Mouse (Mus musculus) hindlimb bud, embryonic 11.5 days (tissue): Measurements from ENCODE around the gene Sort1.
"Not testable (repeated sequence)": the region's sequence is repeated elsewhere in the genome, so short reads cannot be mapped to it uniquely, and the experiment has no call there.

ENCODE experiments used
- DNase-seq: peaks from one replicate; pipeline ENCODE4 v3.0.0-alpha.2; 2012; ENCODE audit warnings: low read depth, low spot score; ENCODE audit errors: extremely low spot score

The Sort1 gene

DNA sequence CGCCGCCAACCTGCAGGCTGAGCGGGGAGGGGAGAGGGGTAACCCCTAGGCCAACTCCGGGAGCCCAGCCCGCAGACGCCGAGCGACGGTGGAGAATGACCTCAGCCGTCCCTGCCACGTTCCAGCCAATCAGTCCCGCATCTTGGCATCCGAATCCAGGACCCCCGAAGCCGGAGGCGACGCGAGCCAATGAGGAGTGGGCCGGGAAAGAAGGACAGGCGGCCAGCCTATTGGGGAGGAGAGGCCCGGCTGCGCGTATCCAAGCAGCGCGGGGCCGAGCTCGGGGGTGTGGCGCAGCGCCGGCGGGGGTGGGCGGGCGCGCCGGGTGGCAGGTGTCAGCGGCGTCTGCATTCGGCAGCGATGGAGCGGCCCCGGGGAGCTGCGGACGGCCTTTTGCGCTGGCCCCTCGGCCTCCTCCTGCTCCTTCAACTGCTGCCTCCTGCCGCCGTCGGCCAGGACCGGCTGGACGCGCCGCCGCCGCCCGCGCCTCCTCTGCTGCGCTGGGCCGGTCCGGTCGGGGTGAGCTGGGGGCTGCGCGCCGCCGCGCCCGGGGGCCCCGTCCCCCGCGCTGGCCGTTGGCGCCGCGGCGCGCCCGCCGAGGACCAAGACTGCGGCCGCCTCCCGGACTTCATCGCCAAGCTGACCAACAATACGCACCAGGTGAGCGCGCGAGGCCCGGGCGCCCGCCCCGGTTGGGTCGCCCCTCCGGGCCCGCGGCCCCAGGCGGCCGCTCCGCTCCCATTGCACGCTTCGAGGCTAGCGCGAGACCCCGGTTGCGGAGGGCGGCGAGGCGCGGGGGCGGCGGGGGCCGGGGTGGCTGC lies at the start of gene Sort1:
Gene Sort1, plus strand, starts transcription at position 302 of the 821 bp plus-strand sequence.
- peak; percentile 79 for DNase-seq

GRCm38 (mm10) chr3:108237474-108238102 lies 46.3 kb upstream of the Sort1 start:
- not testable (repeated sequence) for DNase-seq

DNA sequence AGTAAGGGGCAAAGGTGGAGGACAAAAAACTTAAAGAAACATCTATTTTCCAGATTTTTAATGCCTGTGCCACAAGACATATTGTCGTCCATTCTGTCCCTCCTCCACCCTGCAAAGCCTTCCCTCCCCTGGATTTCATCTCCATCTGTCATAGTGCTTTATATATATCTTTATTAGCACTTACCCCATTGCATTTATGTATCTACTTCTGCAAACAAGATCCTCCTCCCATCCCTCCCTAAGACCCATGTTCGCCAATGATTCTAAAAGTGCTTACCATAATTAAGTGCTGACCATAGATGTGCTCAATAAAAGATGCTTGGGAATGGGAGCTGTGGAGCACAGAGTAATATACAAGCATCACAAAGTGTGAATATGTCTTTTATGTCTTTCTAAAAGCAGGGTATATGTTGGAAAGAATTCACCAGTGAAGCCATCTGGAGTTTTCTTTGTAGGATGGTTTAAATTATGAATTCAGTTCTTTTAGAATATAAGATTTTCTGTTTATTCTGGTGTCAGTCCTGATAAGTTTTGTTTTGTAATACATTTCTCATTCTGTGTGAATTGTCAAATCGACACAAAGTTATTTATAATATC lies 42.5 kb upstream of the Sort1 start:
- no peak for DNase-seq

DNA sequence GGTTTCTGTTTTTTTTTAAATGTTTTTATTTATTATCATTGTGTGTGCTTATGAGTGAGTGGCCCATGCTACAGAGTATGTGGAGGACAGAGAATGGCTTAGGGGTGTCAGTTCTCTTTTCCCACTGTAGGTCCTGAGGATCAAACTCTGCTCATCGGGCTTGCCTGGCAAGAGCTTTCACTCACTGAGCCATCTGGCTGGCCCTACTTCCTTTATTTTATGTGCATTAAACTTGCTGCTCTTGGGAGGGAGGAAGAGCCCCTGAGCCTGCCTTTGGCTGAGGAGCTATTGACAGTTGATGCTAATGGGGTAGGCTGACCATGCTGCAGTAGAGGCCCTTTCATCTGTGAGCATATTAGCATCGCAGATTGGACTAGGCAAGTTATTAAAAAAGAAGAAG lies 37.0 kb upstream of the Sort1 start:
- no peak for DNase-seq

- DNase-seq, result peak; percentile 97
Measured at GRCm38 (mm10) chr3:108256719-108257637, 26.9 kb upstream of the Sort1 start, which contains the start of gene Psma5. Gene Psma5, plus strand, starts transcription at chr3:108256926.

DNA sequence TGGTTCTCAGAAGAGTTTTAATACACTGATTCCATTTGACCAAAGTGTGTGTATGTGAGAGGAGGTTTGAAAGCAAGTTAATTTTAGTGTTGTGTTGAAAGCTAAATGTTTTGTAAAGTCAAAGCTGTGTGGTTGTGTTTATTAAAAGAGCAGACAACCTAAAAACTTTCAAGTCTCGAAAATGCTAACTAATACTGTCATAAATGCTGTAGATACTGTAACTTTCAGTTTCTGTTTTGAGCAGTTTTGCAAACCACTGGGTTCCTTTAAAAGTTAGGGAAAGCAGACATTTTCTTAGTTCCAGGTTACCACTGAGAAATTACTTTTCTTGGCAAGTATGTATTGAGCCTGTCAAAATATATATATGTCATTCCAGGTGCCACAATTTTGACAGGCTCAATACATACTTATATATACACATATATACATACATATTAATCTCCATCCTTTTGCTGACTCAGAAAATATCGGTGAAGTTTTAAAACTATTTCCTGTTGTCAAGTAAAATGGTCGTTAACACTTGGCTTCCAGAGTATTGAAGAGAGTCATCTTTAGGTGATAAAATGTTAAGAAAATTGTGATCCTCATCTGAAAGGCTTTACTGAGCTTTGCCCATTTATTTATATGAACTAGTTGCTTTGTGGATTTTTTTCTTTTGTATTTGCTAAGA lies 25.9 kb upstream of the Sort1 start:
- DNase-seq, result no peak

DNA sequence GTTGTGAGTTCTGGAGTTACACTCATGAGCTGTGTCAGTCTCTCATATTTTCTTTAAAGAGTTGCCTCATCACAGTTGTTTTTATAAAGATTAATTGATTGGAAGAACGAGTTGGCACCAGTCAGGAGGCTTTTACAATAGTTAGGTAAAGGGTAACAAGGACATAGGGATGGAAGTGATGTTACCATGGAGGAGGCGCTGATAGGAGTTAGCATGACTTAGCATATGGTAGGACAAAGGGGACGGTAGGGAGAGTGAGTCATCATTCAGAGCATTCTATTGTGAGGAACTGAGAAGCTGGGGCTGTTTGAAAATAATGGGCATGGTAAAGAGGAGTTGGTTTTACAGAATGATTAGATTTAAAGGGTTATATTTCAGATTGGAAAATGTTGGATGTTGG lies 24.6 kb upstream of the Sort1 start:
- no peak for DNase-seq

- not testable (repeated sequence) for DNase-seq
Measured at GRCm38 (mm10) chr3:108279495-108279894, 4.4 kb upstream of the Sort1 start.

GRCm38 (mm10) chr3:108282401-108283240 lies 1.3 kb upstream of the Sort1 start:
- DNase-seq, result no peak

- DNase-seq, result no peak
Measured at GRCm38 (mm10) chr3:108283241-108283561, 681 bp upstream of the Sort1 start.

DNA sequence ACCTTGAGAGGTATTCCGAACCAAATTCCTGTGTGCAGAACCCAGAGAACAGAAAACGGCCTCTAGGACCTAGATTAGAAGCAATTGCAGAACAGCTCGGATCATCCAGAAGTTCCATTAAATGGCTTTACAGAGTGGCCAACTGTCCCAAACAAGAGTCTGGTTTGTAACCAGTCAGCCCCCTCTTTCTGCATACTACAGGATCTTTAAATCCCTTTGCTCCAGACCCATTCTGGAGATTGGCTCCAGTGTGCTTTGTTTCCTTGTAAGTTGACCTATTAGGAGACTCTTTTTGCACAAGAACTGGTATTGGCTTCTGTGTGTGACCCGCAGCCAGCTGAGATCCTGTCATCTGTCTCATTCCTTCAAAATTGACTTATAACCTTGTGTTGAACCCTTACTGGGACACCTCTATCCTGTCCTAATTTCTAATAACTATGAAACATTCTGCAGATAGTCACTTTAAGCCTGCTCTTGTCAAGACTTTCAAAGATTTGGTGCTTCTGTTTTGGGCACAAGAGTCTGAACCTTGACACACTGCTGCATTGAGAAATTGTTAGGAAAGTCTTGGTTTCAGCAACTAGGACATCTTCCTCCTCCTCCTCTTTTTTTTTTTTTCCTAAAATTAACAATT lies 1.3 kb downstream of the Sort1 start:
- no peak for DNase-seq

DNA sequence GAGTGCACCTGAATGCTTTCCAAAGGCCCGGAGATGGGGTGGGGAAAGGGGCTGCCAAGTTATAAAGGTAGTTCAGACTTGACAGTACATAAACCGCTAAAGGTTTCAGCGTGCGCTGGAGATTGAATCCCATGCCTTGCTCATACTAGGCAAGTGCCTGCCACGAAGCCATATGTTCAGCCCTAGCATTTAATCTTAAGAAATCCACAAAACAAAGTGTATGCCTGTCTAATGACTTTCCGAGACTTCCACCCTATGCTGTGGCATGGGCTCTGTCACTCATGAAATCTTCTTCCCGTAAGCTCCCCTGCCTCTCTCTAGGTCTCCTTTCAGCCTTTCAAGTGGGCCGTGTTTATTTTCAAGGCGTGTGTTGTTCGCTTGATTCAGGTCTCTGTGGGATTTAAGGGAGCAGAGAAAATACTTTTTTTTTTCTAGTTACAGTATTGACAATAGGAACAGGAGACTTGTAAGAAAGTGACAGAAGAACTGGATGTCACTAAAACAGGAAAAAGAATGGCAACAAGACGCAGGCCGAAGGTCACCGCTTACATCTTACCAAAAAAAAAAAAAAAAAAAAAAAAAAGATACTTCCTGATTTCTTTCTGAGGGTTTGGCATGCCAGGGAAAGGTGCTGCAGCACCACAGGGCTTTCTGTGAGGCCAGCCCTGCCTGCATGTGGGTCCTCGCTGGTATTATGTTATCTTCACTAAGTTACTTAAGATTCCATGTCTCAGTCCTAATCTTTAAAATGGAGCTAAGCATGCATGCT lies 3.0 kb downstream of the Sort1 start:
- DNase-seq, result no peak

- no peak for DNase-seq
Measured at GRCm38 (mm10) chr3:108287811-108288805, 4.2 kb downstream of the Sort1 start.

DNA sequence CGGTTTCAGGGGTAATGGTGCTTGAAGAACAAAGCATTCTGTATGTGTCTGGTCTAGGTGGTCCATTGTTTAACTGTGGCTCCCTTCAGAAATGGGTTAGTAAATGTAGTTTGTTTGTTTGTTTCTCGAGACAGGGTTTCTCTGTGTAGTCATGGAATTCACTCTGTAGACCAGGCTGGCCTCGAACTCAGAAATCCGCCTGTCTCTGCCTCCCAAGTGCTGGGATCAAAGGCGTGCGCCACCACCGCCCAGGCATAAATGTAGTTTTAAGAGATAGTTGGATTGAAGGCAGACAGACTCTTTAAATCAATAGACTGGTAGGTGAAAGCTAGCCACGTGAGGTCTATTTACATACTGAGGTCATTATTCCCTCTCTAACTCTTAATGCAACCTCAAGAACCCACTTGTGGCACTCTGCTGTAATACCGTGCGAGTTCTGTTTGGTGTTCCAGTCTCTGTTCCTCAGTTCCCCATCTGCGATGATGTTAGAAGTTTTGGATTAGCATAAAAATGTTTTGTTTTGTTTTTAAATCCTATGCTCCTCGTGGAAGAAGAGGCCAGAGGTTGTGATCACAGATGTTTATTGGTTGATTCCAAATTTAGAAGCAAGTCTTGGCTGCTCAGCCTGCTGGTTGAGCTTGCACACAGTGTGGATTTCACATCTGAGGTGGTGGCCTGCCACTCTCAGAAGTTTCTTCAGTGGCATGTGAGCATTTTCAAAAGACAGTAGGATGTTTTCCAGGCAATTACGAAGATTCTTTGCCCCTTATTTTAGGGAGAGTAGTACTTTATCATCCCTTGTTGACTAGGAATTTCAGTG lies 5.6 kb downstream of the Sort1 start:
- no peak for DNase-seq

DNA sequence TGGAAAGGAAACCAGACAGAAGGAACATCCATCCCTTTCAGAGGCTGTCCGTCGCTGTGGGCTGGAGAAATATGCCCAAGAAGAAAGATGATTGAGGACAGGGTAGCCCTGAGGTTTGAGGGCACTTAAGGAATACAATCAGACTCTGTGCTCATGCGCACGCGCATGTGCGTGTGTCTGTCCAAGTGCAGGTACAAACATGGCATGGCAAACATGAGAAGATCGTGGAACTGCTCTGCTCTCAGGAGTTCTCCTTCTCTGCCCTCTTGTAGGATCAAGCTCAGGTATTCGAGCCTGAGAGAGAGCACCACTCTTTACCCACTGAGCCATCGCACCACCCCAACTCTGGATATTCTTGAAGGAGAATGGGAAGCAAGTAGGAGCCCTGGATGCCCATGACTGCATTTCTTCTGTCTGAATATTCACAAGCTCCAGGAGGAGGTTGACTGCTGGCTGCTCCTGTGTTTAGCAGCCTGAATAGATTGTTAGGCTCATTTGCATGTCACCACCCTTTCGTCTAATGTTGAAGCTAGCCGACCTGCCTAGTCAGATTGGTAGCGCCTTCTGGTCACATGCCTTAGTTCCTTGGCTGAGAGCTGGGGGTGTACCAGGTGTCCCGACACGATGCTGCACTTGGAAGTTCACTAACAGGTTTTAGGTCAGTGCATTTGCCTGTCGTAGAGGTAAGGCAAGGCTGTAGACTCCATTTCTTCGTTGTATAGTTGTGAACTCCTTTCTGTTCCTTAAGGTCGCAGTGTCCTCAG lies 7.3 kb downstream of the Sort1 start:
- no peak for DNase-seq

GRCm38 (mm10) chr3:108294398-108294797 lies 10.5 kb downstream of the Sort1 start:
- DNase-seq, result no peak
